8 mouse cellular contexts compared by ENCODE assay signal in the genomic region with DNA sequence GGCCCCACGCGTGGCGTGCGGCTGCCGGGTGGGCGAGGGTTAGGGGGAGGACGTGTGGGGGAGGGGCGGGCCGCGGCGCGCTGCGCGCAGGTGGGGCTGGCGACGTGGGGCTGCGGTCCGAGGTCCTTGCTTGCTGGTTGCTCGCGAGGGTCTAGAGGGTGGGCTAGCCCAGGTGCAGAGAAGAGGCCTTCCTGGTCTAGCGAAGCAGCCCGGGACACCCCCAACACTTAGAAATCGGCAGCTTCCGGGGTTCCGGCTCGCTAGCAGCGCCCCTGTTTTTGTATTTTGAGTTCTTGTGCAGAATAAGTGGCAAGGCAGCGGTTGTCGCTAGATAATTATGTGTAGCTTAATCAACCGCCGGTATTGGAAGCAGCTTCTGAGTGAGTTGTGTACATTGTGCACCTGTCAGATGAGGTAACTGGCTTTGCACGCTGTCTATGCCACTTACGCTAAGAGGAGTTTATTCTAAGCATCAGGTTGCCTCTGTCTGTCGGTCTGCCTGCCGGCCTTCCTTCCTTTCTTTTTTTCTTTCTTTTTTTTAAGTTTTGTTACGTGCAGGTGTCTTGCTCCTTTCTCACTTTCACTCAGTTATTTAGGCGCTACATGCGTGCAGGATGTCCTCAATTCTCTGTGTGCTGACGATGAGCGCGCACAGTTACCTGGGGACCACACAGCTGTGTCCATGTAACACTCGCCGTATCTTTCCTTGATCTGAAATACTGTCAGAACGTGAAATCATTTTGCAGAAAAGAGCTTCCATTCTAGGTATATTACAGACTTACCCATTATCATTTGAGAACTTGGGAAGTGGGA. TPM values are rescaled to one million over a fixed set of nuclear protein-coding genes. Genes with fewer than 3 reads are reported as not detected.
DNase-seq lines count a peak whose midpoint lies in the region; ATAC-seq and TF ChIP-seq lines count a peak whose summit lies in the region.

No protein-coding gene starts in this region.

- no peak for TF ChIP-seq EP300 in liver, postnatal 0 days (IDR thresholded peaks at IDR 0.05; ENCODE audit: low read depth)

- WGBS in heart, embryonic 15.5 days, result 9% methylated on average over 44 of the region's 44 CpGs
- WGBS in liver, postnatal 0 days (ENCODE audit: insufficient replicate concordance), result 10% methylated on average over 33 of the region's 44 CpGs
- 10% methylated on average over 41 of the region's 44 CpGs for WGBS in stomach, embryonic 14.5 days

- DNase-seq in embryo, embryonic 10.5 days (ENCODE audit: low spot score), result peak; percentile 28
- no peak for DNase-seq in embryo, embryonic 11 days
- DNase-seq in thymus, postnatal 0 days (ENCODE audit: low spot score), result peak; percentile 71
- DNase-seq in thymus, postnatal 10 days (ENCODE audit: low spot score in 2 of 2), result no peak
- DNase-seq in liver, postnatal 0 days, result no peak
- no peak for DNase-seq in gastrocnemius, postnatal 36 days

- peak overlapping the region; percentile 77 for H3K4me3 ChIP-seq in heart, embryonic 15.5 days
- H3K4me3 ChIP-seq in liver, postnatal 0 days (ENCODE audit: low read depth, low read length), result peak overlapping the region; percentile 98
- H3K4me3 ChIP-seq in stomach, embryonic 14.5 days (ENCODE audit: low read depth, low read length), result peak overlapping the region; percentile 94

- intact Hi-C loops in gastrocnemius, postnatal 36 days (cut with DNase I), result no loop called here

- peak; percentile 45 for ATAC-seq in heart, embryonic 15.5 days (replicated peaks; ENCODE audit: insufficient number of reproducible peaks, insufficient read depth, low FRiP score, low read depth)
- ATAC-seq in liver, postnatal 0 days, result peak; percentile 51
- ATAC-seq in stomach, embryonic 14.5 days (ENCODE audit: insufficient number of reproducible peaks, insufficient read depth, low FRiP score, low read depth), result peak; percentile 70; the same call in 1 of the 2 replicates

- H3K27ac ChIP-seq in heart, embryonic 15.5 days, result peak overlapping the region; percentile 50
- peak overlapping the region; percentile 73 for H3K27ac ChIP-seq in liver, postnatal 0 days (ENCODE audit: low read depth)
- peak overlapping the region; percentile 27; the same call in 1 of the 2 replicates for H3K27ac ChIP-seq in stomach, embryonic 14.5 days (ENCODE audit: low read length)

- no peak for TF ChIP-seq CTCF in liver, postnatal 0 days (IDR thresholded peaks at IDR 0.05; ENCODE audit: low read depth)

- H3K27me3 ChIP-seq in heart, embryonic 15.5 days, result no peaks in the 10 kb centered on the region
- H3K27me3 ChIP-seq in liver, postnatal 0 days (ENCODE audit: insufficient read depth, low read length), result no peaks in the 10 kb centered on the region
- no peaks in the 10 kb centered on the region for H3K27me3 ChIP-seq in stomach, embryonic 14.5 days (ENCODE audit: control insufficient read depth, insufficient read depth, low read length)

- H3K9ac ChIP-seq in heart, embryonic 15.5 days, result peak overlapping the region; percentile 78
- peak overlapping the region; percentile 93 for H3K9ac ChIP-seq in liver, postnatal 0 days (replicated peaks)
- peak overlapping the region; percentile 76 for H3K9ac ChIP-seq in stomach, embryonic 14.5 days (replicated peaks; ENCODE audit: low read depth, low read length)

- peak overlapping the region; percentile 59 for H3K4me2 ChIP-seq in heart, embryonic 15.5 days
- H3K4me2 ChIP-seq in liver, postnatal 0 days (ENCODE audit: low read depth, low read length), result peak overlapping the region; percentile 87
- peak overlapping the region; percentile 68 for H3K4me2 ChIP-seq in stomach, embryonic 14.5 days (replicated peaks; ENCODE audit: low read depth, low read length)

- H3K36me3 ChIP-seq in heart, embryonic 15.5 days, result peaks cover 26% of the 10 kb centered on the region
- peaks cover 7% of the 10 kb centered on the region for H3K36me3 ChIP-seq in liver, postnatal 0 days (replicated peaks; ENCODE audit: insufficient read depth, low read length)
- peaks cover 14% of the 10 kb centered on the region for H3K36me3 ChIP-seq in stomach, embryonic 14.5 days (ENCODE audit: control insufficient read depth, insufficient read depth, low read length)

- peaks cover 16% of the 10 kb centered on the region for H3K4me1 ChIP-seq in heart, embryonic 15.5 days (replicated peaks)
- H3K4me1 ChIP-seq in liver, postnatal 0 days (ENCODE audit: insufficient read depth), result peaks cover 17% of the 10 kb centered on the region
- peaks cover 12% of the 10 kb centered on the region; the same call in 1 of the 2 replicates for H3K4me1 ChIP-seq in stomach, embryonic 14.5 days (ENCODE audit: control insufficient read depth, insufficient read depth, low read length)

- no peaks in the 10 kb centered on the region for H3K9me3 ChIP-seq in heart, embryonic 15.5 days (replicated peaks)
- no peaks in the 10 kb centered on the region for H3K9me3 ChIP-seq in liver, postnatal 0 days (ENCODE audit: low read length)
- no peaks in the 10 kb centered on the region for H3K9me3 ChIP-seq in stomach, embryonic 14.5 days (ENCODE audit: control insufficient read depth, low read depth, low read length)

RNA-seq across cellular contexts. Expression of a gene that starts 0.6 kb away (rescaled TPM):
- polyA plus RNA-seq in thymus, postnatal 0 days (2015; fragmentation: Nextera tagmentation; extraction: Ambion mirVana), result 27.4 and 32.9 TPM in 2 replicates
- 11.6 and 15.3 TPM in 2 replicates for polyA plus RNA-seq in heart, embryonic 15.5 days (2015; fragmentation: Nextera tagmentation; extraction: Ambion mirVana)
- 5.3 TPM in 2 replicates for polyA plus RNA-seq in liver, postnatal 0 days (2015; fragmentation: Nextera tagmentation; extraction: Ambion mirVana)
- 34.5 and 38.2 TPM in 2 replicates for polyA plus RNA-seq in stomach, embryonic 14.5 days (2014; fragmentation: Nextera tagmentation; extraction: Ambion mirVana)
- total RNA-seq in gastrocnemius, postnatal 36 days (2021), result 10 to 100 TPM in 1 of 2 experiments, 1 to 10 TPM in 1; 7.6 to 10.4 TPM

Comparison
In these comparisons a context has a peak if more than half of its experiments do, and no peak if none do; other contexts are left out.
1. DNase-seq: peak in embryo, embryonic 10.5 days (single experiment) and thymus, postnatal 0 days (single experiment); none in embryo, embryonic 11 days (single experiment), thymus, postnatal 10 days (0 of 2), liver, postnatal 0 days (single experiment) and gastrocnemius, postnatal 36 days (0 of 2).
2. Peak in every context shown above with its lines, with median percentiles within 50 percentile points of each other: ATAC-seq, H3K27ac ChIP-seq, H3K4me2 ChIP-seq, H3K4me3 ChIP-seq and H3K9ac ChIP-seq.